Mouse (Mus musculus): ENCODE measurements around the gene Tspyl1.

DNA sequence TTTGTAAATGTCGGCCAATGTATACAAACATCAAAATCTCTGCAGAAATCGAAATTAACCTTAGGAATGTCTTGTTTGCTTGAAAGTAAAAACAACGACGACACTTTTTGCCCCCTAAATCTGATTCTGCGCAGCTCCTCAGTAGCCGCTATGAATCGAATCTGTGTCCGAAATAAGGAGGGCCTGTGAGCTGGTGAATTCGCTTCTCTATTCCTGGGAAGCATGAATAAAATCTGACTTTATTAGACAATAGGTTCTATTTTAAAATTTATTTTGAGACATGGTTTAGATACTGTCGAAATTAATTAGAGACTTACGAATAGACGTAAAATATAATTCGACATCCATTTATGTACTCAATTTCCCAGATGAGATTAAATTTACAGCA is 14.9 kb downstream of the Tspyl1 start:
- TF ChIP-seq POLR2A (IDR thresholded peaks at IDR 0.05; ENCODE audit: low read depth, low read length) (no peak), CTCF (conservative IDR thresholded peaks at IDR 0.05; ENCODE audit: insufficient read depth, insufficient read length, low read depth, low read length) (no peak)
